Mouse (Mus musculus) CH12.LX (cell line): ENCODE results near the gene Tmem72. TPM values are rescaled to one million over a fixed set of nuclear protein-coding genes. Genes with fewer than 3 reads are reported as not detected.

ENCODE experiments used
- DNase-seq: peaks from one replicate; pipeline ENCODE4 v3.0.0-alpha.2; 2013; ENCODE audit errors: extremely low read depth
- H3K27ac ChIP-seq: 2 replicates; pipeline ENCODE4 v1.5.1; 2012; ENCODE audit warnings: low read depth, mild to moderate bottlenecking, control low read depth, moderate library complexity; ENCODE audit not compliant: insufficient read depth
- H3K27me3 ChIP-seq: replicated peaks from 2 replicates; pipeline ENCODE3; 2012; ENCODE audit warnings: inconsistent platforms
- H3K36me3 ChIP-seq, 2 experiments: replicated peaks in 1 of 2; 2 replicates each; pipeline versions ENCODE3 to v1.6.1; 2012; ENCODE audit warnings: inconsistent platforms in 1 of 2, low read length in 1 of 2, mild to moderate bottlenecking in 1 of 2, mixed read lengths in 1 of 2, moderate library complexity in 1 of 2; ENCODE audit not compliant: control insufficient read depth in 1 of 2, insufficient read depth in 1 of 2
- H3K4me1 ChIP-seq, 2 experiments: 2 replicates each; pipeline ENCODE4 v1.6.1; 2012; ENCODE audit warnings: inconsistent platforms in 1 of 2, moderate library complexity in 1 of 2; ENCODE audit not compliant: insufficient read depth in 2 of 2, control insufficient read depth in 1 of 2
- H3K4me2 ChIP-seq: 2 replicates; pipeline ENCODE4 v1.6.1; 2012; ENCODE audit warnings: low read depth, mild to moderate bottlenecking, control low read depth; ENCODE audit not compliant: poor library complexity, insufficient read depth, severe bottlenecking
- H3K4me3 ChIP-seq, 3 experiments: fragments of 150-350 bp in 1 of 3; sonication (generic) in 1 of 3; replicated peaks in 1 of 3; 2 replicates each; pipeline versions ENCODE3 to v1.5.1; 2011 to 2012; ENCODE audit warnings: low read depth in 2 of 3, low read length in 2 of 3, mild to moderate bottlenecking in 2 of 3, moderate library complexity in 2 of 3, control low read depth in 1 of 3, improper control_type of control experiment in 1 of 3, inconsistent platforms in 1 of 3, mixed read lengths in 1 of 3; ENCODE audit not compliant: poor library complexity in 1 of 3
- H3K79me2 ChIP-seq: replicated peaks from 2 replicates; pipeline ENCODE4 v1.6.1; 2012; ENCODE audit warnings: mild to moderate bottlenecking, moderate library complexity; ENCODE audit not compliant: control insufficient read depth, poor library complexity, insufficient read depth, severe bottlenecking; ENCODE audit errors: extremely low read depth
- H3K9ac ChIP-seq: 2 replicates; pipeline ENCODE4 v1.6.1; 2012; ENCODE audit warnings: low read depth, mild to moderate bottlenecking, control low read depth, moderate library complexity; ENCODE audit not compliant: insufficient read depth
- H3K9me3 ChIP-seq: replicated peaks from 2 replicates; pipeline ENCODE3; 2012; ENCODE audit warnings: low read length, inconsistent platforms, mixed read lengths
- CHD1 ChIP-seq: IDR thresholded peaks from 2 replicates; pipeline ENCODE4 v1.6.1; 2012; ENCODE audit warnings: low read depth, low read length, improper control_type of control experiment, inconsistent platforms
- CTCF ChIP-seq, 2 experiments: IDR thresholded peaks in 1 of 2; conservative IDR thresholded peaks in 1 of 2; 2 replicates each; pipeline ENCODE4 v1.5.1; 2011 to 2012; ENCODE audit warnings: low read depth in 2 of 2, low read length in 2 of 2, improper control_type of control experiment in 1 of 2, inconsistent platforms in 1 of 2, mild to moderate bottlenecking in 1 of 2, moderate library complexity in 1 of 2
- E2F4 ChIP-seq: IDR thresholded peaks from 2 replicates; pipeline ENCODE4 v1.6.1; 2011; ENCODE audit warnings: low read depth, low read length, improper control_type of control experiment; ENCODE audit not compliant: insufficient replicate concordance
- EP300 ChIP-seq: IDR thresholded peaks from 2 replicates; pipeline ENCODE4 v1.6.1; 2011; ENCODE audit warnings: low read length, improper control_type of control experiment
- ETS1 ChIP-seq: conservative IDR thresholded peaks from 2 replicates; pipeline ENCODE4 v1.6.1; 2012; ENCODE audit warnings: low read depth, mild to moderate bottlenecking, inconsistent platforms, low read length, improper control_type of control experiment, moderate library complexity
- GABPA ChIP-seq: IDR thresholded peaks from 2 replicates; pipeline ENCODE4 v1.6.1; 2012; ENCODE audit warnings: low read depth, low read length, improper control_type of control experiment, inconsistent platforms; ENCODE audit not compliant: insufficient replicate concordance
- IRF4 ChIP-seq: IDR thresholded peaks from 2 replicates; pipeline ENCODE4 v1.6.1; 2014; ENCODE audit warnings: low read depth, mild to moderate bottlenecking, inconsistent platforms, low read length, improper control_type of control experiment
- JUN ChIP-seq: IDR thresholded peaks from 2 replicates; pipeline ENCODE4 v1.6.1; 2011; ENCODE audit warnings: low read depth, mild to moderate bottlenecking, low read length, improper control_type of control experiment, moderate library complexity; ENCODE audit not compliant: insufficient read depth
- JUND ChIP-seq: conservative IDR thresholded peaks from 2 replicates; pipeline ENCODE4 v1.6.1; 2011; ENCODE audit warnings: low read depth, low read length, improper control_type of control experiment
- KAT2A ChIP-seq: IDR thresholded peaks from 2 replicates; pipeline ENCODE4 v1.6.1; 2012; ENCODE audit warnings: low read length, improper control_type of control experiment, inconsistent platforms; ENCODE audit not compliant: insufficient replicate concordance
- MAFK ChIP-seq: IDR thresholded peaks from 2 replicates; pipeline ENCODE4 v1.6.1; 2011; ENCODE audit warnings: low read length, improper control_type of control experiment; ENCODE audit not compliant: insufficient replicate concordance
- MAX ChIP-seq: IDR thresholded peaks from 2 replicates; pipeline ENCODE4 v1.6.1; 2011; ENCODE audit warnings: low read length, improper control_type of control experiment
- MAZ ChIP-seq: IDR thresholded peaks from 2 replicates; pipeline ENCODE4 v1.6.1; 2012; ENCODE audit warnings: low read depth, mild to moderate bottlenecking, inconsistent platforms, low read length, improper control_type of control experiment, moderate library complexity
- MEF2A ChIP-seq: IDR thresholded peaks from 2 replicates; pipeline ENCODE4 v1.6.1; 2014; ENCODE audit warnings: low read depth, mild to moderate bottlenecking, inconsistent platforms, low read length, improper control_type of control experiment, borderline replicate concordance
- MXI1 ChIP-seq: IDR thresholded peaks from 2 replicates; pipeline ENCODE4 v1.6.1; 2011; ENCODE audit warnings: mild to moderate bottlenecking, low read depth, low read length, improper control_type of control experiment
- MYC ChIP-seq: IDR thresholded peaks from 2 replicates; pipeline ENCODE4 v1.6.1; 2011; ENCODE audit warnings: low read depth, mild to moderate bottlenecking, improper control_type of control experiment, low read length
- NELFE ChIP-seq: IDR thresholded peaks from 2 replicates; pipeline ENCODE4 v1.6.1; 2011; ENCODE audit warnings: low read depth, low read length, improper control_type of control experiment
- PAX5 ChIP-seq: IDR thresholded peaks from 2 replicates; pipeline ENCODE4 v1.6.1; 2012; ENCODE audit warnings: low read length, inconsistent platforms, mixed read lengths
- POLR2A ChIP-seq: IDR thresholded peaks from 2 replicates; pipeline ENCODE4 v1.6.1; 2011; ENCODE audit warnings: low read depth, mild to moderate bottlenecking, improper control_type of control experiment, low read length
- POLR2AphosphoS2 ChIP-seq: IDR thresholded peaks from 2 replicates; pipeline ENCODE4 v1.6.1; 2011; ENCODE audit warnings: low read depth, low read length, improper control_type of control experiment
- RAD21 ChIP-seq: IDR thresholded peaks from 2 replicates; pipeline ENCODE4 v1.6.1; 2011; ENCODE audit warnings: low read depth, mild to moderate bottlenecking, low read length, improper control_type of control experiment, moderate library complexity
- RCOR1 ChIP-seq: conservative IDR thresholded peaks from 2 replicates; pipeline ENCODE4 v1.6.1; 2012; ENCODE audit warnings: low read depth, mild to moderate bottlenecking, inconsistent platforms, low read length, improper control_type of control experiment
- SIN3A ChIP-seq: IDR thresholded peaks from 2 replicates; pipeline ENCODE4 v1.6.1; 2012; ENCODE audit warnings: low read length, improper control_type of control experiment, inconsistent platforms
- SMC3 ChIP-seq: IDR thresholded peaks from 2 replicates; pipeline ENCODE4 v1.6.1; 2011; ENCODE audit warnings: low read depth, low read length, improper control_type of control experiment
- TCF12 ChIP-seq: IDR thresholded peaks from 2 replicates; pipeline ENCODE4 v1.6.1; 2014; ENCODE audit warnings: low read depth, mild to moderate bottlenecking, inconsistent platforms, low read length, improper control_type of control experiment
- UBTF ChIP-seq: IDR thresholded peaks from 2 replicates; pipeline ENCODE4 v1.6.1; 2012; ENCODE audit warnings: low read depth, mild to moderate bottlenecking, inconsistent platforms, low read length, improper control_type of control experiment, moderate library complexity
- USF2 ChIP-seq: conservative IDR thresholded peaks from 2 replicates; pipeline ENCODE4 v1.6.1; 2011; ENCODE audit warnings: low read depth, low read length, improper control_type of control experiment
- ZKSCAN1 ChIP-seq: IDR thresholded peaks from 2 replicates; pipeline ENCODE4 v1.6.1; 2012; ENCODE audit warnings: low read depth, inconsistent platforms, low read length, improper control_type of control experiment, borderline replicate concordance
- dilution Hi-C: fragments of 300-500 bp; cut with MboI; formaldehyde crosslinking; loops from 2 replicates; pipeline ENCODE4 v1.14.3; 2020; ENCODE audit warnings: low sequenced_read_pairs; ENCODE audit not compliant: extremely low pct_unique_long_range_greater_than_20kb, extremely low pct_ligation_motif_present
- in situ Hi-C: fragments of 300-500 bp; cut with MboI; formaldehyde crosslinking; loops from 3 replicates; pipeline ENCODE4 v1.14.3; 2019; ENCODE audit warnings: low sequenced_read_pairs, low pct_ligation_motif_present, low pct_unique_long_range_greater_than_20kb, mixed read lengths
- polyA plus RNA-seq: library from polyadenylated mRNA; unstranded; fragments of >175 nt; gene quantifications from 2 replicates; pipeline ENCODE4 v1.2.1, GENCODE M21; 2012; ENCODE audit warnings: low read depth; ENCODE audit not compliant: insufficient read length
- total RNA-seq, 2 experiments: library from RNA; depleted of rRNA; stranded (reverse); fragments of 300-350 nt in 1 of 2; fragments of >200 nt in 1 of 2; gene quantifications; 2 replicates each; pipeline ENCODE4 v1.2.3; 2012 to 2014

Gene Tmem72
- total and polyA plus RNA-seq, 3 experiments = 0.01 to 0.04 (median 0.01) TPM

DNA sequence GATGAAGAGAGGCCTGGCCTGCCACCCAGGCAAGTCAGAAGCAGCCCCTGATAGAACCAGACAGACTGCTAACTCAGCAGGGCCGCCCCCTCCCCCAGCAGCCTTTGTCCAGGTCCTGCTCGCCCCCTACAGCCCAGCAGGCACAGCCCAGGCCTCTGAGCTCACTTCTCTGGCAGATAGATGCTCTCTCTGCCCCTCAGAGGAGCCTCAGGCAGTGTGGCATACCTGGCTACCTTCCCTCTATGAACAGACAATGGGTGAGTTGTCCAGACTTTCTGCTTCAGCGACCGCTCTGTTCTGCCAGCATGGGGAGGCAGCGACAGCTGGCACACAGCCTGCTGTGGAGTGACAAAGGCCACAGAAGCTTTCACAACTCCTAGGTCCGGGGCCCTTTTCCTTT lies 46.6 kb downstream of the Tmem72 start:
- dilution Hi-C loops = no loop called here
- Histone ChIP-seq H3K79me2 (peaks cover 61% of the 10 kb centered on the region), H3K27me3 (no peaks in the 10 kb centered on the region), H3K9me3 (no peaks in the 10 kb centered on the region), H3K36me3 (peaks cover 4 to 24% of the 10 kb centered on the region in 2 experiments), H3K9ac (peak overlapping the region; percentile 83), H3K4me2 (peak overlapping the region; percentile 89)
- DNase-seq = no peak
- TF ChIP-seq CTCF (conservative IDR thresholded peaks at IDR 0.05 in 1 of 2, IDR thresholded peaks at IDR 0.05 in 1 of 2; ENCODE audit: low read depth in 2 of 2, low read length in 2 of 2) (peak in 1 of 2 experiments; percentile 42; a peak in 2 of 4 replicates), MYC (no peak), NELFE (0 out of 2 replicates have a peak, but pooled peaks have one; percentile 2), JUND (no peak), RAD21 (peak; percentile 9), ZKSCAN1 (no peak), USF2 (no peak), EP300 (peak; percentile 18; the same call in 1 of the 2 replicates), MAZ (0 out of 2 replicates have a peak, but pooled peaks have one; percentile 24), MXI1 (peak; percentile 30; the same call in 1 of the 2 replicates), E2F4 (no peak), SMC3 (0 out of 2 replicates have a peak, but pooled peaks have one; percentile 4), UBTF (peak; percentile 13; the same call in 1 of the 2 replicates), CHD1 (peak; percentile 70; the same call in 1 of the 2 replicates), MAFK (peak; percentile 65; the same call in 1 of the 2 replicates), POLR2AphosphoS2 (0 out of 2 replicates have a peak, but pooled peaks have one; percentile 9), ETS1 (0 out of 2 replicates have a peak, but pooled peaks have one; percentile 6)
- TF ChIP-seq, all 38 proteins: peak for 12
- peak overlapping the region; percentile 94 for H3K27ac ChIP-seq
- peak overlapping the region; percentile 82 to 94 (median 85) for H3K4me3 ChIP-seq
- peaks cover 24 to 67% of the 10 kb centered on the region in 2 experiments for H3K4me1 ChIP-seq
- in situ Hi-C loops = no loop called here

DNA sequence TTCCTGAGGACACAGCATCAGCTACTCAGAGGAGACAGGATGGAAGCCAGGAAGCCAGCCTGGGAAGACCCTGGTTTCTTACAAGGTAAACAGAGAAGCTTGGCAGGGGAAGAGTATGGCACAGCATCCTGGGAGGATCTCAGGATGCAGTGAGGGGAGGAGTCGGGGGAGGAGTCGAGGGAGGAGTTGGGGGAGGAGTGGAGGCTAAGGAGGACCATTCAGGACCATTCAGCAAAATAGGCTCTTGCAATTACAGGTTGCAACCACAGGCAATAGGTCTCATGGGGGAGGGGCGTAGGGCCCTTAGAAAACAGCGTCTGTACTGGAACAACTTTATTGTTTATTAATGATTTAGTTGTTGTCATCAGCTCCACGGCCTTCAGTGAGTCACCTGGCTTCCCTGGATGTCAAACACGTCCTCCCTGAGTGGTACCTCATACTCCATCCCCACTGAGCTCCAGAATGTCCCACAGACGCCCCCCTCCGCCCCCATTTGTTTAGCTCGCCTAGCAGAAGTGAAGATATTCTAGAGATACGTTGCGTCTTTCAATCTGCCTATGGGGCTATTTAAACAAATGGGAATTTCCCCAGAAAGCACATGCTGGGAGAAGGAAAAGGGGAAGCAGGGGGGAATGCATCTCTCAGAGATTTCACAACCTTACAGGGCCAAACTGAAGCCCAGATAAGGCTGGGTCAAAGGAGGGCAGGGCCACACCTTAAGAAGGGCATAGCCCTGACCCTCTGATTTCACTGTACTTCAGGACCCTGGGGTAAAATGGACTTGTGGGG lies 47.8 kb downstream of the Tmem72 start:
- in situ Hi-C loops = no loop called here
- dilution Hi-C loops = no loop called here
- Histone ChIP-seq H3K4me1 (peaks cover 31 to 73% of the 10 kb centered on the region in 2 experiments), H3K27ac (peak overlapping the region; percentile 94), H3K4me3 (peak overlapping the region in 2 of 3 experiments; percentile 2 to 17), H3K9me3 (no peaks in the 10 kb centered on the region), H3K4me2 (peak overlapping the region; percentile 89), H3K9ac (peak overlapping the region; percentile 83), H3K27me3 (no peaks in the 10 kb centered on the region), H3K79me2 (peaks cover 73% of the 10 kb centered on the region), H3K36me3 (peaks cover 15 to 37% of the 10 kb centered on the region in 2 experiments)
- peak; percentile 85 for DNase-seq
- TF ChIP-seq EP300 (peak; percentile 41; the same call in 1 of the 2 replicates), GABPA (no peak), RAD21 (no peak), JUN (no peak), MAX (0 out of 2 replicates have a peak, but pooled peaks have one; percentile 11), E2F4 (no peak), IRF4 (peak; percentile 5), MEF2A (peak; percentile 36; the same call in 1 of the 2 replicates), MXI1 (peak; percentile 43; the same call in 1 of the 2 replicates), ZKSCAN1 (no peak), USF2 (no peak), MAFK (peak; percentile 32; the same call in 1 of the 2 replicates), RCOR1 (no peak), NELFE (0 out of 2 replicates have a peak, but pooled peaks have one; percentile 18), SMC3 (0 out of 2 replicates have a peak, but pooled peaks have one; percentile 1), MYC (peak; percentile 81), SIN3A (peak; percentile 59), TCF12 (no peak), POLR2A (no peak), PAX5 (no peak), KAT2A (no peak)
